Mouse (Mus musculus): ENCODE results near the gene Otx2. TPM values are rescaled to one million over a fixed set of nuclear protein-coding genes. Genes with fewer than 3 reads are reported as not detected.

The Otx2 gene
- total RNA-seq, 2 experiments from 2014 or later = not detected

GRCm38 (mm10) chr14:48678674-48679073, 5.1 kb upstream of the Otx2 start:
- DNase-seq = no peak
- Histone ChIP-seq H3K27ac (no peak overlapping the region), H3K4me3 (no peak overlapping the region)
- no peak for TF ChIP-seq CTCF (IDR thresholded peaks at IDR 0.05)
- intact Hi-C loops (cut with DNase I) = no loop called here

- no peak overlapping the region for H3K4me3 ChIP-seq
- no peak overlapping the region for H3K27ac ChIP-seq
- DNase-seq = no peak
- intact Hi-C loops (cut with DNase I) = no loop called here
- TF ChIP-seq CTCF (IDR thresholded peaks at IDR 0.05) = no peak
These were observed 615 bp upstream of the Otx2 start for GRCm38 (mm10) chr14:48674036-48674831.

GRCm38 (mm10) chr14:48672611-48673176, 925 bp downstream of the Otx2 start:
- DNase-seq = no peak
- TF ChIP-seq CTCF (IDR thresholded peaks at IDR 0.05) = no peak
- Histone ChIP-seq H3K4me3 (no peak overlapping the region), H3K27ac (no peak overlapping the region)
- intact Hi-C loops (cut with DNase I) = no loop called here

- DNase-seq = no peak
- no peak for TF ChIP-seq CTCF (IDR thresholded peaks at IDR 0.05)
- no peak overlapping the region for H3K27ac ChIP-seq
- intact Hi-C loops (cut with DNase I) = no loop called here
- H3K4me3 ChIP-seq = no peak overlapping the region
These were observed 2.0 kb downstream of the Otx2 start for GRCm38 (mm10) chr14:48671480-48672240.

- intact Hi-C loops (cut with DNase I) = no loop called here
- H3K4me3 ChIP-seq = no peak overlapping the region
- DNase-seq = no peak
- no peak overlapping the region for H3K27ac ChIP-seq
- TF ChIP-seq CTCF (IDR thresholded peaks at IDR 0.05) = no peak
These were observed 2.7 kb downstream of the Otx2 start for GRCm38 (mm10) chr14:48670761-48671479.

- DNase-seq = no peak
- intact Hi-C loops (cut with DNase I) = no loop called here
- TF ChIP-seq CTCF (IDR thresholded peaks at IDR 0.05) = no peak
- H3K27ac ChIP-seq = no peak overlapping the region
- H3K4me3 ChIP-seq = no peak overlapping the region
These were observed 3.4 kb downstream of the Otx2 start for GRCm38 (mm10) chr14:48670258-48670630.

- H3K27ac ChIP-seq = no peak overlapping the region
- TF ChIP-seq CTCF (IDR thresholded peaks at IDR 0.05) = no peak
- intact Hi-C loops (cut with DNase I) = no loop called here
- DNase-seq = no peak
- no peak overlapping the region for H3K4me3 ChIP-seq
These were observed 3.9 kb downstream of the Otx2 start for GRCm38 (mm10) chr14:48669541-48670257.

- Histone ChIP-seq H3K27ac (no peak overlapping the region), H3K4me3 (no peak overlapping the region)
- intact Hi-C loops (cut with DNase I) = no loop called here
- no peak for DNase-seq
- no peak for TF ChIP-seq CTCF (IDR thresholded peaks at IDR 0.05)
These were observed 4.8 kb downstream of the Otx2 start for GRCm38 (mm10) chr14:48668761-48669303.

GRCm38 (mm10) chr14:48668051-48668481, 5.6 kb downstream of the Otx2 start:
- no peak overlapping the region for H3K4me3 ChIP-seq
- TF ChIP-seq CTCF (IDR thresholded peaks at IDR 0.05) = no peak
- no peak overlapping the region for H3K27ac ChIP-seq
- intact Hi-C loops (cut with DNase I) = no loop called here
- DNase-seq = no peak

- intact Hi-C loops (cut with DNase I) = no loop called here
- no peak overlapping the region for H3K4me3 ChIP-seq
- no peak overlapping the region for H3K27ac ChIP-seq
- TF ChIP-seq CTCF (IDR thresholded peaks at IDR 0.05) = no peak
- DNase-seq = no peak
These were observed 6.2 kb downstream of the Otx2 start for GRCm38 (mm10) chr14:48667396-48667795.

GRCm38 (mm10) chr14:48666771-48667170, 6.8 kb downstream of the Otx2 start:
- intact Hi-C loops (cut with DNase I) = no loop called here
- Histone ChIP-seq H3K4me3 (no peak overlapping the region), H3K27ac (no peak overlapping the region)
- TF ChIP-seq CTCF (IDR thresholded peaks at IDR 0.05) = no peak
- no peak for DNase-seq

Measured in gastrocnemius, adult 2 months (tissue).